Mouse (Mus musculus) lung, postnatal 14 days (tissue): ENCODE measurements around the gene Stxbp4.

Experiments
- DNase-seq: peaks from one replicate; pipeline ENCODE4 v3.0.0; 2021

Stxbp4 gene

GRCm38 (mm10) chr11:90637440-90638311, at the start of gene Stxbp4, which contains the start of gene Cox11:
Gene Stxbp4 (minus strand): TSS chr11:90638084.
Gene Cox11 (plus strand): TSS chr11:90638173.
- DNase-seq = peak; percentile 94

- no peak for DNase-seq
These were observed 49.2 kb upstream of the Stxbp4 start for GRCm38 (mm10) chr11:90687040-90687439.

GRCm38 (mm10) chr11:90686287-90687025, 48.6 kb upstream of the Stxbp4 start:
- DNase-seq = no peak

GRCm38 (mm10) chr11:90685196-90685595, 47.3 kb upstream of the Stxbp4 start:
- no peak for DNase-seq

- DNase-seq = no peak
These were observed 46.9 kb upstream of the Stxbp4 start for GRCm38 (mm10) chr11:90684765-90685164.

- DNase-seq = no peak
These were observed 43.3 kb upstream of the Stxbp4 start for GRCm38 (mm10) chr11:90681171-90681570.

- DNase-seq = no peak
These were observed 40.7 kb upstream of the Stxbp4 start for GRCm38 (mm10) chr11:90678582-90678981.

GRCm38 (mm10) chr11:90677771-90678288, 39.9 kb upstream of the Stxbp4 start:
- no peak for DNase-seq

- no peak for DNase-seq
These were observed 39.1 kb upstream of the Stxbp4 start for GRCm38 (mm10) chr11:90677027-90677426.

GRCm38 (mm10) chr11:90675479-90676110, 37.7 kb upstream of the Stxbp4 start:
- DNase-seq = no peak

- DNase-seq = no peak
These were observed 29.4 kb upstream of the Stxbp4 start for GRCm38 (mm10) chr11:90667325-90667724.

GRCm38 (mm10) chr11:90666916-90667315, 29.0 kb upstream of the Stxbp4 start:
- no peak for DNase-seq

GRCm38 (mm10) chr11:90666144-90666757, 28.4 kb upstream of the Stxbp4 start:
- no peak for DNase-seq

GRCm38 (mm10) chr11:90665161-90665560, 27.3 kb upstream of the Stxbp4 start:
- peak; percentile 60 for DNase-seq

- no peak for DNase-seq
These were observed 26.6 kb upstream of the Stxbp4 start for GRCm38 (mm10) chr11:90664345-90664986.

- DNase-seq = no peak
These were observed 25.9 kb upstream of the Stxbp4 start for GRCm38 (mm10) chr11:90663618-90664297.

GRCm38 (mm10) chr11:90663052-90663451, 25.2 kb upstream of the Stxbp4 start:
- DNase-seq = no peak

- DNase-seq = no peak
These were observed 22.8 kb upstream of the Stxbp4 start for GRCm38 (mm10) chr11:90660662-90661061.

- no peak for DNase-seq
These were observed 19.6 kb upstream of the Stxbp4 start for GRCm38 (mm10) chr11:90657527-90657926.

- no peak for DNase-seq
These were observed 14.7 kb upstream of the Stxbp4 start for GRCm38 (mm10) chr11:90652603-90653002.

GRCm38 (mm10) chr11:90650231-90650885, 12.5 kb upstream of the Stxbp4 start:
- DNase-seq = no peak
